Mouse (Mus musculus) liver, adult 2 months (tissue): ENCODE data around the gene Lin37. TPM values are rescaled to one million over a fixed set of nuclear protein-coding genes. Genes with fewer than 3 reads are reported as not detected.

Experiments
- DNase-seq: peaks from one replicate; pipeline ENCODE4 v3.0.0-alpha.2; 2011; ENCODE audit warnings: low read depth, low spot score; ENCODE audit errors: extremely low read depth
- H3K27ac ChIP-seq: fragments of 200-500 bp; replicated peaks from 2 replicates; pipeline ENCODE4 v1.5.1; 2012; ENCODE audit warnings: low read depth, mild to moderate bottlenecking, control low read depth, inconsistent platforms, low read length; ENCODE audit not compliant: insufficient read depth
- H3K27me3 ChIP-seq: fragments of 200-500 bp; 2 replicates; pipeline ENCODE4 v1.6.1; 2012; ENCODE audit warnings: mild to moderate bottlenecking, moderate library complexity, low read length, inconsistent platforms; ENCODE audit not compliant: control insufficient read depth, insufficient read depth
- H3K36me3 ChIP-seq: fragments of 200-500 bp; 2 replicates; pipeline ENCODE4 v1.6.1; 2012; ENCODE audit warnings: low read length, inconsistent platforms; ENCODE audit not compliant: control insufficient read depth, insufficient read depth
- H3K4me1 ChIP-seq: fragments of 200-500 bp; 2 replicates; pipeline ENCODE4 v1.6.1; 2011; ENCODE audit warnings: low read length; ENCODE audit not compliant: control insufficient read depth, insufficient read depth
- H3K4me3 ChIP-seq: fragments of 200-500 bp; 2 replicates; pipeline ENCODE4 v1.5.1; 2011; ENCODE audit warnings: low read depth, mild to moderate bottlenecking, control low read depth, low read length, moderate library complexity; ENCODE audit not compliant: insufficient read depth
- H3K79me2 ChIP-seq: fragments of 200-500 bp; 2 replicates; pipeline ENCODE4 v1.6.1; 2012; ENCODE audit warnings: inconsistent platforms, mild to moderate bottlenecking, low read length, moderate library complexity; ENCODE audit not compliant: control insufficient read depth, insufficient read depth
- H3K9ac ChIP-seq: fragments of 200-500 bp; 2 replicates; pipeline ENCODE4 v1.6.1; 2012; ENCODE audit warnings: low read depth, mild to moderate bottlenecking, control low read depth, inconsistent platforms, low read length
- CTCF ChIP-seq: fragments of 200-500 bp; IDR thresholded peaks from 2 replicates; pipeline ENCODE4 v1.5.1; 2011; ENCODE audit warnings: low read depth, low read length, control low read depth
- POLR2A ChIP-seq: fragments of 200-500 bp; IDR thresholded peaks from 2 replicates; pipeline ENCODE4 v1.6.1; 2011; ENCODE audit warnings: low read length, control low read depth; ENCODE audit not compliant: insufficient read depth; ENCODE audit errors: extremely low read depth
- WGBS: fragments of 180-500 bp; shearing (Covaris S2); methylation state at CpG from one replicate; pipeline ENCODE4 v1.1.7; 2018; 5-methylcytosine and 5-hydroxymethylcytosine counted together
- polyA plus RNA-seq: library from polyadenylated mRNA; depleted of rRNA; stranded (reverse); fragments of >200 nt; gene quantifications from 2 replicates; pipeline ENCODE4 v1.2.3, GENCODE M21; 2012
- total RNA-seq: library from RNA; depleted of rRNA; stranded (reverse); fragments of >200 nt; gene quantifications from 2 replicates; pipeline ENCODE4 v1.2.3, GENCODE M21; 2014

Gene Lin37
- total and polyA plus RNA-seq, 2 experiments: 2.7 to 22.4 TPM

GRCm38 (mm10) chr7:30588676-30589434 is 29.2 kb upstream of the Lin37 start, which contains the start of gene Kmt2b:
Gene Kmt2b, minus strand, starts transcription at chr7:30588726.
- Histone ChIP-seq H3K9ac (peak within 1 kb of the TSS; percentile 99), H3K27me3 (no peaks in the 10 kb centered on the region), H3K27ac (peak within 1 kb of the TSS; percentile 91), H3K79me2 (peaks cover 21% of the 10 kb centered on the region), H3K4me3 (peak within 1 kb of the TSS; percentile 93), H3K4me1 (peaks cover 7% of the 10 kb centered on the region; the same call in 1 of the 2 replicates), H3K36me3 (no peaks in the 10 kb centered on the region)
- TF ChIP-seq POLR2A (peak; percentile 79), CTCF (no peak)
- 1% methylated on average over 58 of the region's 68 CpGs for WGBS
- DNase-seq: peak; percentile 98

DNA sequence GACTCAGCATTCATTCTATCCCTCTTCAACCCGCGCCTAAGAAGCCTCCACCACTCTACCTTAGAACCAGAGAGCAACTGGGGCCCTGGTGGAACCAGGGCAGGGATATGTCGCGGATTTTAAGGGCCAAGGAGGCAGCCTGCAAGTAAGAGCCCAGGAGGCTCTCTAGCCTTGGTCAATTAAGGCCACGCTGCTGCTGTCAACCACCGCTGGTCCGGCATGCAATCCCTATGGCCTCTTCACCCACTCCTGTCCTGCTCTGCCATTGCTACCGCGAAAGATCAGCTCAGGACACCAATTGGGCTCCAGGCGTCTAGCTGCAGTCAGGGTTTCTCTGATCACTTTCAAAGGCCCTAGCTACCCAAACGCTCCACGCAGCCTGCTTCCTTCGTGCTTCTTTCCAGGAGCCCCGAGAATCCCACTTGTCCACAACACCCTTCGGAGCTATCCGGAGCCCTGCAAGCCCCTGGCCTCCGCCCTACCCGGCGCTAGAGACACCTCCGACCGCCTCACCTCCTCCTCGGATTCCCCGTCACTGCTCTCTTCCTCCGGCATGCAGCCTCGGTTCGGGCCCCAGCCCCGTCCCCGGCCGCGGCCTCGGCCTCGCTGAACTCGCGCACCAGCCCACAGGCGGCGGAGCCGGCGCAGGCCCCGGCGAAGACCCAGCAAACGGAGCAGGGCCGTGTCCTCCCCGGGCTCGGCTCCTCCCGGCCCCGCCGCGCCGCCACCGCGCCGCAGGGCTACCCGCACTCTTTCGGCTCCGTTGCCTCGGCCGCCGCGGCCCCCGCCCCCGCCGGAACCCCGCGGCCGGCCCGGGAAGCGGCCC is 28.4 kb upstream of the Lin37 start:
- peak overlapping the region; percentile 90 for H3K27ac ChIP-seq
- peak; percentile 38 for DNase-seq
- WGBS: 0% methylated on average over 63 of the region's 67 CpGs
- no peaks in the 10 kb centered on the region; the same call in 1 of the 2 replicates for H3K36me3 ChIP-seq
- TF ChIP-seq POLR2A: no peak
- no peak for TF ChIP-seq CTCF
- no peaks in the 10 kb centered on the region for H3K27me3 ChIP-seq
- peaks cover 23% of the 10 kb centered on the region for H3K79me2 ChIP-seq
- H3K4me1 ChIP-seq: peaks cover 7% of the 10 kb centered on the region; the same call in 1 of the 2 replicates
- H3K4me3 ChIP-seq: peak overlapping the region; percentile 93
- peak overlapping the region; percentile 99 for H3K9ac ChIP-seq

GRCm38 (mm10) chr7:30586455-30587020 is 26.9 kb upstream of the Lin37 start:
- Histone ChIP-seq H3K27ac (no peak overlapping the region), H3K27me3 (no peaks in the 10 kb centered on the region), H3K9ac (no peak overlapping the region)

GRCm38 (mm10) chr7:30585170-30585569 is 25.5 kb upstream of the Lin37 start:
- Histone ChIP-seq H3K9ac (no peak overlapping the region), H3K79me2 (peaks cover 28% of the 10 kb centered on the region), H3K27ac (no peak overlapping the region), H3K4me3 (no peak overlapping the region), H3K4me1 (peaks cover 2% of the 10 kb centered on the region; the same call in 1 of the 2 replicates), H3K27me3 (no peaks in the 10 kb centered on the region), H3K36me3 (peaks cover 14% of the 10 kb centered on the region)
- 97% methylated on average over 7 of the region's 7 CpGs for whole genome bisulfite sequencing
- no peak for DNase-seq
- TF ChIP-seq POLR2A: no peak
- no peak for TF ChIP-seq CTCF

More at GRCm38 (mm10) chr7:30586455-30587020, 26.9 kb upstream of the Lin37 start:
- 89% methylated on average over 28 of the region's 28 CpGs for WGBS
- Histone ChIP-seq H3K4me1 (peaks cover 7% of the 10 kb centered on the region; the same call in 1 of the 2 replicates), H3K79me2 (peaks cover 25% of the 10 kb centered on the region), H3K4me3 (no peak overlapping the region), H3K36me3 (peaks cover 8% of the 10 kb centered on the region)
- no peak for TF ChIP-seq CTCF
- no peak for TF ChIP-seq POLR2A
- no peak for DNase-seq

DNA sequence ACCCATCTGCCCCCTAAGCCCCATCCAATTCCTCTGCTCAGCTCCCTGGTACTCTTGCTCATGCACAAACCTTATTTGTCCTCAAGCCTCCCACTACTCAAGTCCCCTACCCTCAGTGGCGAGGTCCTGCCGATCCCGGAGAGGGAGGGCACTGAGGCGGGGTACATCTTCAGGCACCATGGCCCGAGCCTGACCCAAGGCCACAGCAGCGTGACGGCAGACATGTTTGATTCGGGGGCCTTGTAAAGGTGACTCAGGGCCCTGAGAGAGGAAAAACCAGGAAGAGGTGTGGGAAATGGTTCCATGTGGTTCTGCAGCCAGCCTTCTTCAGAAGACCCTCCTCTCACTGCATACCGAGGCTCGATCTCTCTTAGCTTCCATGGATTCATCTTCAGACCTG is 24.7 kb upstream of the Lin37 start:
- no peak overlapping the region for H3K4me3 ChIP-seq
- H3K27me3 ChIP-seq: no peaks in the 10 kb centered on the region
- no peak overlapping the region for H3K9ac ChIP-seq
- peaks cover 21% of the 10 kb centered on the region for H3K36me3 ChIP-seq
- H3K79me2 ChIP-seq: peaks cover 28% of the 10 kb centered on the region
- H3K4me1 ChIP-seq: peaks cover 2% of the 10 kb centered on the region; the same call in 1 of the 2 replicates
- DNase-seq: no peak
- 95% methylated on average over 10 of the region's 10 CpGs for WGBS
- H3K27ac ChIP-seq: no peak overlapping the region
- no peak for TF ChIP-seq POLR2A
- TF ChIP-seq CTCF: no peak
